Mouse (Mus musculus): Measurements from ENCODE around the gene Kcnh2. TPM values are rescaled to one million over a fixed set of nuclear protein-coding genes. Genes with fewer than 3 reads are reported as not detected.
"Not testable (repeated sequence)": the region's sequence is repeated elsewhere in the genome, so short reads cannot be mapped to it uniquely, and the experiment has no call there.

Kcnh2 gene
- polyA plus RNA-seq (2014; fragmentation: Nextera tagmentation; extraction: Ambion mirVana) = 19.4 and 20.8 TPM in 2 replicates

GRCm38 (mm10) chr5:24351278-24351677, at the start of gene Kcnh2:
Kcnh2 (minus strand) TSS chr5:24351604.
- Histone ChIP-seq H3K4me3 (ENCODE audit: low read depth, low read length) (peak within 1 kb of the TSS; percentile 82), H3K4me1 (ENCODE audit: control insufficient read depth, insufficient read depth, low read length) (peaks cover 57% of the 10 kb centered on the region), H3K27ac (ENCODE audit: low read depth, low read length) (peak within 1 kb of the TSS; percentile 98), H3K36me3 (ENCODE audit: control insufficient read depth, insufficient read depth, low read length) (no peaks in the 10 kb centered on the region), H3K9me3 (replicated peaks; ENCODE audit: control insufficient read depth, low read length) (no peaks in the 10 kb centered on the region), H3K4me2 (peak within 1 kb of the TSS; percentile 92), H3K9ac (ENCODE audit: low read depth, low read length) (peak within 1 kb of the TSS; percentile 94), H3K27me3 (ENCODE audit: control insufficient read depth, insufficient read depth, low read length) (peaks cover 7% of the 10 kb centered on the region)
- WGBS (ENCODE audit: insufficient replicate concordance) = under 1% methylated on average over 34 of the region's 53 CpGs
- ATAC-seq (replicated peaks; ENCODE audit: insufficient number of reproducible peaks, low FRiP score, low TSS enrichment) = 0 out of 2 replicates have a peak, but pooled peaks have one; percentile 5

- no peaks in the 10 kb centered on the region for H3K4me1 ChIP-seq (ENCODE audit: control insufficient read depth, insufficient read depth, low read length)
- no peaks in the 10 kb centered on the region for H3K9me3 ChIP-seq (replicated peaks; ENCODE audit: control insufficient read depth, low read length)
- no peak overlapping the region for H3K4me3 ChIP-seq (ENCODE audit: low read depth, low read length)
- ATAC-seq (replicated peaks; ENCODE audit: insufficient number of reproducible peaks, low FRiP score, low TSS enrichment) = no peak
- no peak overlapping the region for H3K4me2 ChIP-seq
- no peak overlapping the region for H3K9ac ChIP-seq (ENCODE audit: low read depth, low read length)
- no peaks in the 10 kb centered on the region for H3K27me3 ChIP-seq (ENCODE audit: control insufficient read depth, insufficient read depth, low read length)
- no peak overlapping the region for H3K27ac ChIP-seq (ENCODE audit: low read depth, low read length)
- 87% methylated on average over 11 of the region's 11 CpGs for WGBS (ENCODE audit: insufficient replicate concordance)
- H3K36me3 ChIP-seq (ENCODE audit: control insufficient read depth, insufficient read depth, low read length) = no peaks in the 10 kb centered on the region; the same call in 1 of the 2 replicates
Observed at GRCm38 (mm10) chr5:24400362-24400761, 49.0 kb upstream of the Kcnh2 start.

- Histone ChIP-seq H3K4me2 (no peak overlapping the region), H3K27me3 (ENCODE audit: control insufficient read depth, insufficient read depth, low read length) (no peaks in the 10 kb centered on the region), H3K4me3 (ENCODE audit: low read depth, low read length) (no peak overlapping the region), H3K9ac (ENCODE audit: low read depth, low read length) (no peak overlapping the region), H3K4me1 (ENCODE audit: control insufficient read depth, insufficient read depth, low read length) (no peaks in the 10 kb centered on the region), H3K36me3 (ENCODE audit: control insufficient read depth, insufficient read depth, low read length) (no peaks in the 10 kb centered on the region; the same call in 1 of the 2 replicates), H3K27ac (ENCODE audit: low read depth, low read length) (no peak overlapping the region), H3K9me3 (replicated peaks; ENCODE audit: control insufficient read depth, low read length) (no peaks in the 10 kb centered on the region)
- 76% methylated on average over 10 of the region's 10 CpGs for WGBS (ENCODE audit: insufficient replicate concordance)
- ATAC-seq (replicated peaks; ENCODE audit: insufficient number of reproducible peaks, low FRiP score, low TSS enrichment) = no peak
Observed at GRCm38 (mm10) chr5:24399686-24400085, 48.3 kb upstream of the Kcnh2 start.

DNA sequence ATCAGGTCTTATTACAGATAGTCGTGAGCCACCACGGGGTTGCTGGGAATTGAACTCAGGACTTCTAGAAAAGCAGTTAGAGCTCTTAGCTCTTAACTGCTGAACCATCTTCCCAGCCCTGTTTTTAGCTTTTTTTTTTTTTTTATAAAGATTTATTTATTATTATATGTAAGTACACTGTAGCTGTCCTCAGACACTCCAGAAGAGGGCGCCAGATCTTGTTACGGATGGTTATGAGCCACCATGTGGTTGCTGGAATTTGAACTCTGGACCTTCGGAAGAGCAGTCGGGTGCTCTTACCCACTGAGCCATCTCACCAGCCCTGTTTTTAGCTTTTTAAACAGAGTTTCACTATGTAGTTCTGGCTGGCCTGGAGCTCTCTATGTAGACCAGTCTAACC, 44.9 kb upstream of the Kcnh2 start:
- H3K4me2 ChIP-seq; H3K27ac ChIP-seq (ENCODE audit: low read depth, low read length); H3K4me3 ChIP-seq (ENCODE audit: low read depth, low read length); H3K9ac ChIP-seq (ENCODE audit: low read depth, low read length); H3K36me3 ChIP-seq (ENCODE audit: control insufficient read depth, insufficient read depth, low read length); H3K27me3 ChIP-seq (ENCODE audit: control insufficient read depth, insufficient read depth, low read length); H3K9me3 ChIP-seq (replicated peaks; ENCODE audit: control insufficient read depth, low read length); H3K4me1 ChIP-seq (ENCODE audit: control insufficient read depth, insufficient read depth, low read length); ATAC-seq (replicated peaks; ENCODE audit: insufficient number of reproducible peaks, low FRiP score, low TSS enrichment): not testable (repeated sequence)
- 90% methylated on average over 6 of the region's 6 CpGs for WGBS (ENCODE audit: insufficient replicate concordance)

DNA sequence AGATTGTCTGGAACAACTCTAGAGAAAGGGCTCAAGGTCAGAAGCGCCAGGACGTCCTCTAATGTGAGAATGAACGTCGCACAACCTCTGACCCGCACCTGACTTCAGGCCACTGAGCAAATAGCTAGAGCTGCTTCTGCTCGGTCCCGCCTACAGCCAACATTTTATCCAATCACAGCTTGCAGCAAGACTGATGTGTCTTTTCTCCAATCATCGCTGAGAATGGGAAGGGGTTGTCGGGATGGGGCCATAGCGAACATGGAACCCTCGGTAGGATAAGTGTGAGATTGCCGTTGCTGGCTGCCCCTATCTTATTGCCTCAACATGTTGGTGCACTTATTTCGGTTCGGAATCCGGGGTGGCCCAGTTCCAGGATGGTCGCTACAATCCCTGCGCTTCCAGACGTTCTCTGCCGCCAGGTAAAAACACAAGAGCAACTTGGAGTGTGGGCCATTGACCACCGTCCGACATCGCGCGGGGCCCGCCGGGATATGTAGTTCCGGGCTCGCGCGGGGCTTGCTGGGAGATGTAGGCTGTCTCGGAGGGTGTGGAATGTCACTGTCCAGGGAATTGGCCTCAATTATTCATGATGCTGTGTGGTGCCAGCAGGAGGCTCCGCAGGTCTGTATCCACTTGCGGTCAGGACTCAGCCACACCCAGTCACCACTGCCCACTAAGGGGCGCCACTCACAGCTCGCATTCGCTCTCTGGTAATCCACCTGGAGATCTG, 42.9 kb upstream of the Kcnh2 start:
- peak overlapping the region; percentile 70 for H3K4me3 ChIP-seq (ENCODE audit: low read depth, low read length)
- 1% methylated on average over 36 of the region's 36 CpGs for WGBS (ENCODE audit: insufficient replicate concordance)
- peak overlapping the region; percentile 61 for H3K4me2 ChIP-seq
- no peaks in the 10 kb centered on the region for H3K9me3 ChIP-seq (replicated peaks; ENCODE audit: control insufficient read depth, low read length)
- H3K4me1 ChIP-seq (ENCODE audit: control insufficient read depth, insufficient read depth, low read length) = peaks cover 4% of the 10 kb centered on the region
- H3K36me3 ChIP-seq (ENCODE audit: control insufficient read depth, insufficient read depth, low read length) = no peaks in the 10 kb centered on the region
- peak; percentile 96 for ATAC-seq (replicated peaks; ENCODE audit: insufficient number of reproducible peaks, low FRiP score, low TSS enrichment)
- peak overlapping the region; percentile 85 for H3K27ac ChIP-seq (ENCODE audit: low read depth, low read length)
- peak overlapping the region; percentile 77 for H3K9ac ChIP-seq (ENCODE audit: low read depth, low read length)
- no peaks in the 10 kb centered on the region for H3K27me3 ChIP-seq (ENCODE audit: control insufficient read depth, insufficient read depth, low read length)

- Histone ChIP-seq H3K9me3 (replicated peaks; ENCODE audit: control insufficient read depth, low read length) (no peaks in the 10 kb centered on the region), H3K27me3 (ENCODE audit: control insufficient read depth, insufficient read depth, low read length) (no peaks in the 10 kb centered on the region), H3K4me2 (peak within 1 kb of the TSS; percentile 61), H3K27ac (ENCODE audit: low read depth, low read length) (peak within 1 kb of the TSS; percentile 85), H3K4me3 (ENCODE audit: low read depth, low read length) (peak within 1 kb of the TSS; percentile 70), H3K36me3 (ENCODE audit: control insufficient read depth, insufficient read depth, low read length) (no peaks in the 10 kb centered on the region), H3K9ac (ENCODE audit: low read depth, low read length) (peak within 1 kb of the TSS; percentile 77), H3K4me1 (ENCODE audit: control insufficient read depth, insufficient read depth, low read length) (peaks cover 8% of the 10 kb centered on the region)
- 19% methylated on average over 7 of the region's 7 CpGs for WGBS (ENCODE audit: insufficient replicate concordance)
- ATAC-seq (replicated peaks; ENCODE audit: insufficient number of reproducible peaks, low FRiP score, low TSS enrichment) = no peak
Observed at GRCm38 (mm10) chr5:24393392-24393997, 42.1 kb upstream of the Kcnh2 start, which contains the start of gene Abcb8. Abcb8 (plus strand) TSS chr5:24393663.

- Histone ChIP-seq H3K4me2 (no peak overlapping the region), H3K36me3 (ENCODE audit: control insufficient read depth, insufficient read depth, low read length) (no peaks in the 10 kb centered on the region), H3K9ac (ENCODE audit: low read depth, low read length) (no peak overlapping the region), H3K9me3 (replicated peaks; ENCODE audit: control insufficient read depth, low read length) (no peaks in the 10 kb centered on the region), H3K27ac (ENCODE audit: low read depth, low read length) (no peak overlapping the region), H3K4me1 (ENCODE audit: control insufficient read depth, insufficient read depth, low read length) (peaks cover 10% of the 10 kb centered on the region), H3K4me3 (ENCODE audit: low read depth, low read length) (no peak overlapping the region), H3K27me3 (ENCODE audit: control insufficient read depth, insufficient read depth, low read length) (no peaks in the 10 kb centered on the region)
- WGBS (ENCODE audit: insufficient replicate concordance) = 70% methylated on average over 7 of the region's 7 CpGs
- ATAC-seq (replicated peaks; ENCODE audit: insufficient number of reproducible peaks, low FRiP score, low TSS enrichment) = no peak
Observed at GRCm38 (mm10) chr5:24392724-24393123, 41.3 kb upstream of the Kcnh2 start.

DNA sequence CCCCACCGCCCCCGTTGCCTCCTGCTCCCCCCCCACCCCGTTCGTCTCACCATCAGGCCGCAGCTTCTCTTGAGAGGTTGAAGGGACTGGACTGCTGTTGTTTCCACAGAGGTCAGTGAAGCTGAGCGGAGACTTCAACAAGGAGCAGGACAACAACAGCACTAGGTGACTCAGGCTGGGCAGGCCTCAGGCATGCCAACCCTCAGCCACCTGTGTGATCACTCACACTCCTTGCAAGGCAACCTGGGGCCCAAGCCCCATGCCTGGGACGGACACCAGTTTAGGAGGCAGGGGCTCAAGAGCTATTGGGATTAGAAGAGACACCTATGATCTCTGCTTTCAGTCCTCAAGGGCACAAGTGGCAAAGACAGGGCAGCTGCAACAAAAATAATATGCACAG, 40.5 kb upstream of the Kcnh2 start, which contains the start of gene Atg9b:
Gene Atg9b, minus strand, starts transcription at position 280 of the 400 bp plus-strand sequence.
- 72% methylated on average over 7 of the region's 7 CpGs for WGBS (ENCODE audit: insufficient replicate concordance)
- no peak for ATAC-seq (replicated peaks; ENCODE audit: insufficient number of reproducible peaks, low FRiP score, low TSS enrichment)
- no peak within 1 kb of the TSS for H3K9ac ChIP-seq (ENCODE audit: low read depth, low read length)
- H3K4me3 ChIP-seq (ENCODE audit: low read depth, low read length) = no peak within 1 kb of the TSS
- H3K27ac ChIP-seq (ENCODE audit: low read depth, low read length) = no peak within 1 kb of the TSS
- no peak within 1 kb of the TSS for H3K4me2 ChIP-seq
- peaks cover 16% of the 10 kb centered on the region for H3K4me1 ChIP-seq (ENCODE audit: control insufficient read depth, insufficient read depth, low read length)
- no peaks in the 10 kb centered on the region for H3K36me3 ChIP-seq (ENCODE audit: control insufficient read depth, insufficient read depth, low read length)
- H3K9me3 ChIP-seq (replicated peaks; ENCODE audit: control insufficient read depth, low read length) = no peaks in the 10 kb centered on the region
- no peaks in the 10 kb centered on the region; the same call in 1 of the 2 replicates for H3K27me3 ChIP-seq (ENCODE audit: control insufficient read depth, insufficient read depth, low read length)

All from heart, embryonic 11.5 days (tissue).